Mouse (Mus musculus) liver, postnatal 0 days (tissue): ENCODE data around the gene Akr1c14. TPM values are rescaled to one million over a fixed set of nuclear protein-coding genes. Genes with fewer than 3 reads are reported as not detected.

ENCODE experiments used
- ATAC-seq: fragments of 200-750 bp; cut with Nextera tagmentation; 2 replicates; pipeline ENCODE4 v1.8.0; 2017; ENCODE audit warnings: mild to moderate bottlenecking, moderate library complexity
- DNase-seq: peaks from one replicate; pipeline ENCODE4 v3.0.0-alpha.2; 2016
- H3K27ac ChIP-seq: fragments of 300-500 bp; sonication (generic); 2 replicates; pipeline ENCODE4 v1.5.1; 2014; ENCODE audit warnings: antibody characterized with exemption, moderate library complexity, mild to moderate bottlenecking, low read depth
- H3K27me3 ChIP-seq: fragments of 300-500 bp; sonication (generic); 2 replicates; pipeline ENCODE4 v1.6.1; 2014; ENCODE audit warnings: low read length, control low read depth, mixed read lengths; ENCODE audit not compliant: insufficient read depth
- H3K36me3 ChIP-seq: fragments of 300-500 bp; sonication (generic); replicated peaks from 2 replicates; pipeline ENCODE4 v1.6.1; 2014; ENCODE audit warnings: mild to moderate bottlenecking, control low read depth, low read length, moderate library complexity, mixed read lengths; ENCODE audit not compliant: insufficient read depth
- H3K4me1 ChIP-seq: fragments of 300-500 bp; sonication (generic); 2 replicates; pipeline ENCODE4 v1.6.1; 2014; ENCODE audit warnings: antibody characterized with exemption, mild to moderate bottlenecking, control low read depth; ENCODE audit not compliant: insufficient read depth
- H3K4me2 ChIP-seq: fragments of 300-500 bp; sonication (generic); 2 replicates; pipeline ENCODE4 v1.6.1; 2014; ENCODE audit warnings: low read depth, mild to moderate bottlenecking, low read length, moderate library complexity, mixed read lengths
- H3K4me3 ChIP-seq: fragments of 300-500 bp; sonication (generic); 2 replicates; pipeline ENCODE4 v1.5.1; 2014; ENCODE audit warnings: low read depth, low read length
- H3K9ac ChIP-seq: fragments of 300-500 bp; sonication (generic); replicated peaks from 2 replicates; pipeline ENCODE4 v1.6.1; 2014; ENCODE audit warnings: mild to moderate bottlenecking, moderate library complexity
- H3K9me3 ChIP-seq: fragments of 300-500 bp; sonication (generic); 2 replicates; pipeline ENCODE4 v1.6.1; 2016; ENCODE audit warnings: mild to moderate bottlenecking, control low read depth, low read length, mixed read lengths
- CTCF ChIP-seq: sonication (generic); IDR thresholded peaks from 2 replicates; pipeline ENCODE4 v1.5.1; 2016; ENCODE audit warnings: antibody characterized with exemption, low read depth
- EP300 ChIP-seq: IDR thresholded peaks from 2 replicates; pipeline ENCODE4 v1.6.1; 2016; ENCODE audit warnings: antibody characterized with exemption, low read depth, mild to moderate bottlenecking
- WGBS: fragments of 180-500 bp; shearing (Covaris S2); extraction: QIAGEN DNeasy Blood & Tissue Kit; methylation state at CpG from one replicate; pipeline ENCODE4 v1.1.7; 2014; ENCODE audit not compliant: insufficient replicate concordance; 5-methylcytosine and 5-hydroxymethylcytosine counted together
- polyA plus RNA-seq: library from polyadenylated mRNA; unstranded; fragments of >200 nt; fragmentation: Nextera tagmentation; extraction: Ambion mirVana; gene quantifications from 2 replicates; pipeline ENCODE4 v1.2.1, GENCODE M21; 2015

Akr1c14 gene
- 35.1 and 41.2 TPM in 2 replicates for polyA plus RNA-seq

- Histone ChIP-seq H3K4me2 (peak within 1 kb of the TSS; percentile 42; the same call in 1 of the 2 replicates), H3K27ac (peak within 1 kb of the TSS; percentile 78), H3K4me3 (no peak within 1 kb of the TSS), H3K27me3 (no peaks in the 10 kb centered on the region), H3K9ac (no peak within 1 kb of the TSS), H3K36me3 (no peaks in the 10 kb centered on the region), H3K4me1 (no peaks in the 10 kb centered on the region), H3K9me3 (no peaks in the 10 kb centered on the region)
- peak; percentile 12 for DNase-seq
- ATAC-seq, result peak; percentile 95
- 29% methylated on average over 2 of the region's 2 CpGs for WGBS
- no peak for TF ChIP-seq CTCF
- TF ChIP-seq EP300, result peak; percentile 53; the same call in 1 of the 2 replicates
Measured at GRCm38 (mm10) chr13:4048719-4049118, at the start of gene Akr1c14. TSS of gene Akr1c14 (plus strand) at chr13:4049011.

- TF ChIP-seq CTCF (peak; percentile 82), EP300 (no peak)
- Histone ChIP-seq H3K36me3 (no peaks in the 10 kb centered on the region), H3K4me1 (no peaks in the 10 kb centered on the region), H3K27ac (no peak overlapping the region), H3K9me3 (no peaks in the 10 kb centered on the region), H3K4me3 (no peak overlapping the region), H3K27me3 (no peaks in the 10 kb centered on the region), H3K4me2 (no peak overlapping the region), H3K9ac (no peak overlapping the region)
- 6% methylated on average over 3 of the region's 3 CpGs for WGBS
- peak; percentile 71 for DNase-seq
- 0 out of 2 replicates have a peak, but pooled peaks have one; percentile 23 for ATAC-seq
Measured at GRCm38 (mm10) chr13:4001687-4002086, 47.1 kb upstream of the Akr1c14 start.

- Histone ChIP-seq H3K27ac (peak overlapping the region; percentile 60), H3K4me1 (no peaks in the 10 kb centered on the region), H3K9ac (no peak overlapping the region; the same call in 1 of the 2 replicates), H3K9me3 (no peaks in the 10 kb centered on the region), H3K4me3 (no peak overlapping the region), H3K36me3 (no peaks in the 10 kb centered on the region), H3K4me2 (0 out of 2 replicates have a peak overlapping the region, but pooled peaks have one; percentile 6), H3K27me3 (no peaks in the 10 kb centered on the region)
- TF ChIP-seq EP300, result no peak
- no peak for TF ChIP-seq CTCF
- no peak for DNase-seq
- WGBS, result 64% methylated on average over 4 of the region's 4 CpGs
- ATAC-seq, result peak; percentile 80
Measured at GRCm38 (mm10) chr13:4010784-4011183, 38.0 kb upstream of the Akr1c14 start.

GRCm38 (mm10) chr13:4013811-4014210 is 35.0 kb upstream of the Akr1c14 start:
- no peaks in the 10 kb centered on the region for H3K27me3 ChIP-seq
- H3K9ac ChIP-seq, result no peak overlapping the region
- DNase-seq (no peak), ATAC-seq (no peak)
- TF ChIP-seq CTCF (peak; percentile 20; the same call in 1 of the 2 replicates), EP300 (no peak)
- H3K27ac ChIP-seq, result no peak overlapping the region
- no peaks in the 10 kb centered on the region for H3K9me3 ChIP-seq
- no peak overlapping the region for H3K4me2 ChIP-seq
- H3K4me3 ChIP-seq, result no peak overlapping the region
- no peaks in the 10 kb centered on the region for H3K36me3 ChIP-seq
- H3K4me1 ChIP-seq, result no peaks in the 10 kb centered on the region

- Histone ChIP-seq H3K27me3 (no peaks in the 10 kb centered on the region), H3K4me1 (no peaks in the 10 kb centered on the region), H3K4me3 (no peak overlapping the region), H3K9ac (no peak overlapping the region), H3K4me2 (no peak overlapping the region), H3K27ac (no peak overlapping the region), H3K36me3 (no peaks in the 10 kb centered on the region), H3K9me3 (no peaks in the 10 kb centered on the region)
- TF ChIP-seq EP300, result no peak
- no peak for TF ChIP-seq CTCF
- WGBS, result 84% methylated on average over 2 of the region's 2 CpGs
- no peak for ATAC-seq
- no peak for DNase-seq
Measured at GRCm38 (mm10) chr13:4029897-4030296, 18.9 kb upstream of the Akr1c14 start.

GRCm38 (mm10) chr13:4032512-4032911 is 16.3 kb upstream of the Akr1c14 start:
- peak; percentile 43 for DNase-seq
- peak; percentile 85 for ATAC-seq

More at GRCm38 (mm10) chr13:4032512-4032911, 16.3 kb upstream of the Akr1c14 start:
- Histone ChIP-seq H3K36me3 (no peaks in the 10 kb centered on the region), H3K9ac (no peak overlapping the region), H3K4me1 (no peaks in the 10 kb centered on the region), H3K9me3 (no peaks in the 10 kb centered on the region), H3K27me3 (no peaks in the 10 kb centered on the region), H3K27ac (peak overlapping the region; percentile 36; the same call in 1 of the 2 replicates), H3K4me3 (no peak overlapping the region), H3K4me2 (no peak overlapping the region)
- TF ChIP-seq EP300 (no peak), CTCF (no peak)
- 44% methylated on average over 3 of the region's 3 CpGs for WGBS
